Mouse (Mus musculus) liver, embryonic 11.5 days (tissue): ENCODE data around the gene Krtap7-1. TPM values are rescaled to one million over a fixed set of nuclear protein-coding genes. Genes with fewer than 3 reads are reported as not detected.

Source experiments
- ATAC-seq: fragments of 200-750 bp; cut with Nextera tagmentation; replicated peaks from 2 replicates; pipeline ENCODE4 v1.8.0; 2017; ENCODE audit warnings: moderate number of reproducible peaks, mild to moderate bottlenecking, moderate TSS enrichment, moderate library complexity; ENCODE audit not compliant: low FRiP score
- DNase-seq: peaks from one replicate; pipeline ENCODE4 v3.0.0-alpha.2; 2017; ENCODE audit warnings: low spot score
- H3K27ac ChIP-seq: fragments of 300-500 bp; sonication (generic); 2 replicates; pipeline ENCODE4 v1.5.1; 2014; ENCODE audit warnings: mild to moderate bottlenecking, low read depth, low read length, control low read depth
- H3K27me3 ChIP-seq: fragments of 300-500 bp; sonication (generic); replicated peaks from 2 replicates; pipeline ENCODE4 v1.6.1; 2014; ENCODE audit warnings: low read length, mixed read lengths; ENCODE audit not compliant: control insufficient read depth, insufficient read depth
- H3K36me3 ChIP-seq: fragments of 300-500 bp; sonication (generic); 2 replicates; pipeline ENCODE4 v1.6.1; 2014; ENCODE audit warnings: mild to moderate bottlenecking, low read length, moderate library complexity, mixed read lengths; ENCODE audit not compliant: control insufficient read depth, insufficient read depth
- H3K4me1 ChIP-seq: fragments of 300-500 bp; sonication (generic); replicated peaks from 2 replicates; pipeline ENCODE4 v1.6.1; 2014; ENCODE audit warnings: low read length, mixed read lengths; ENCODE audit not compliant: control insufficient read depth, insufficient read depth
- H3K4me2 ChIP-seq: fragments of 300-500 bp; sonication (generic); 2 replicates; pipeline ENCODE4 v1.6.1; 2014; ENCODE audit warnings: mild to moderate bottlenecking, control low read depth, moderate library complexity
- H3K4me3 ChIP-seq: fragments of 300-500 bp; sonication (generic); 2 replicates; pipeline ENCODE4 v1.5.1; 2014; ENCODE audit warnings: low read depth, low read length, control low read depth
- H3K9ac ChIP-seq: fragments of 300-500 bp; sonication (generic); 2 replicates; pipeline ENCODE4 v1.6.1; 2014; ENCODE audit warnings: low read depth, low read length, control low read depth
- H3K9me3 ChIP-seq: fragments of 300-500 bp; sonication (generic); 2 replicates; pipeline ENCODE4 v1.6.1; 2016; ENCODE audit warnings: low read length, inconsistent platforms, mixed read lengths; ENCODE audit not compliant: control insufficient read depth
- WGBS: fragments of 180-500 bp; shearing (Covaris S2); extraction: QIAGEN DNeasy Blood & Tissue Kit; methylation state at CpG from one replicate; pipeline ENCODE4 v1.1.7; 2014; 5-methylcytosine and 5-hydroxymethylcytosine counted together
- polyA plus RNA-seq: library from polyadenylated mRNA; unstranded; fragments of >200 nt; fragmentation: Nextera tagmentation; extraction: Ambion mirVana; gene quantifications from 2 replicates; pipeline ENCODE4 v1.2.1, GENCODE M21; 2014

Gene Krtap7-1
- polyA plus RNA-seq, 1 experiment from 2014 or later, result not detected

DNA sequence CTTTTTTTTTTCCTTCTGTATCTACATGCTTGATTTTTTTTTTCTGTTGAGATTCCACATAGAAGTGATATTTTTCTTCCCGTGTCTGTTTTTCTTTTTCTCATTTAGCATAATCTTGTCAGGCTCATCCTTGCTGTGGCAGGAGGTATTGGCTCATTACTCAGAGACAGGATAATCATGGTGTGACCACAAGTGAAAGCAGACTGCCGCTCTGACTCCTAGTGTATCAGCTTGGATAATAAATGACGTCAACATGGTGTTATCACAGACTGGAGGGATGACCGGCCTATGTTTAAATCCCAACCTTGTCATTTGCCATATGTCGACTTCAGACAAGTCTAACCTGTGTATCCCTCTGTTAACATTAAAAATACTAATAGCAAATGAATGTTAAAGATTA is 46.9 kb downstream of the Krtap7-1 start:
- ATAC-seq (no peak), DNase-seq (no peak)
- Histone ChIP-seq H3K36me3 (no peaks in the 10 kb centered on the region), H3K27ac (no peak overlapping the region), H3K9ac (no peak overlapping the region), H3K4me1 (no peaks in the 10 kb centered on the region), H3K9me3 (no peaks in the 10 kb centered on the region), H3K4me2 (no peak overlapping the region), H3K27me3 (no peaks in the 10 kb centered on the region), H3K4me3 (no peak overlapping the region)
- WGBS, result 63% methylated on average over 5 of the region's 5 CpGs

Other genes with a start within 250 kb of the Krtap7-1 start
- gene Krtap21-1, start 104.5 kb downstream of the Krtap7-1 start, polyA plus RNA-seq, result not detected in 2 replicates
- gene Krtap6-2, start 88.2 kb downstream of the Krtap7-1 start, polyA plus RNA-seq, result not detected in 2 replicates
- gene Krtap8-1, start 20.4 kb downstream of the Krtap7-1 start, polyA plus RNA-seq, result not detected in 2 replicates
- gene Krtap11-1, start 62.9 kb upstream of the Krtap7-1 start, polyA plus RNA-seq, result not detected in 2 replicates